Mouse (Mus musculus): ENCODE measurements around the gene Flrt2.

Gene Flrt2

DNA sequence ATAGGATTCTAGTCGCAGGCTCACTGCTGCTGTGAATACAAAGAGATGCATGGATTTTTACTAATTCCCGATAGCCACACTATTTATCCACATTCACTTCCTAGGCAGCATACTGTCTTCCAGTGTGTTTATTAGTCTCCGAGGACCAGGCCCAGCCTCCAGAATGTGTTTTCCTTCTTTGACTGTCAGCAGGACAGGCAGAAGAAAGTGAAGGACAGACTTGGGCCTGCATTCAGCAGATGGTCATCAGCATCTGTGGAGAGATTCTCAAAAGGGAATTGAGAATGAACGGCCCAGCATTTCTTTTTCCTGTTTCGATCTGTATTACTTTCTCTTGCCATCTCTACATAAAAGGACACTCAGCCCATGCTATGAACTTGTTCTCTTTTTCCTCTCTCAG lies 46.0 kb downstream of the Flrt2 start:
- DNase-seq = no peak

DNA sequence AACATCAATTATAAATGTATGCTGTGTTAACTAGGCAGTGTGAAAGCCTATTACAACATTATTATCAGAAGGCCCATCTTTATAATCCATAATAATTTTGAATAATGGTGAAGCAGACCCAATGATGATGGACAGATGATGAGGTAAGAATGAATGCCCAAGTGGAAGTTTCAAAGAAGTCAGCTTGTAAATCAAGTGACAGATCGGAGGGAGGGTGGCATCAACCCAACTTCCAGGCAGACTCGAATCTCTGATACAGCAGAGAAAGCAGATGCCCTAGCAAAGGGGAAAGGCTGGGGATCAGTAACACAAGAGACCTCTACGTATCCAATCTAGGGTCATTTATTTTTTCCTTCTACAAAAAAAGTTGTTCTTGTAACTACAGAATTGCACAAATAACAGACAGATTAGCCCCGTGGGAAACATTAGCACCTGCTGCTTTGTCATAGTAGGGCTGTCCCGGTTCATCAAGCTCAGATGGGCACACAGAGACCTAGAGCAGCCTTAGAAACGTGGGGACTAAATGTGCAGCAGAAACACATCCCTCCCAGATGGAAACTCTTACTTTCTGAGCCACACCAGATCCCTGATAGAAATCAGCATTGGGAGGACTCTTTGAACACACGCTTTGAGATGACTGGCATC lies 46.6 kb downstream of the Flrt2 start:
- DNase-seq = no peak

DNA sequence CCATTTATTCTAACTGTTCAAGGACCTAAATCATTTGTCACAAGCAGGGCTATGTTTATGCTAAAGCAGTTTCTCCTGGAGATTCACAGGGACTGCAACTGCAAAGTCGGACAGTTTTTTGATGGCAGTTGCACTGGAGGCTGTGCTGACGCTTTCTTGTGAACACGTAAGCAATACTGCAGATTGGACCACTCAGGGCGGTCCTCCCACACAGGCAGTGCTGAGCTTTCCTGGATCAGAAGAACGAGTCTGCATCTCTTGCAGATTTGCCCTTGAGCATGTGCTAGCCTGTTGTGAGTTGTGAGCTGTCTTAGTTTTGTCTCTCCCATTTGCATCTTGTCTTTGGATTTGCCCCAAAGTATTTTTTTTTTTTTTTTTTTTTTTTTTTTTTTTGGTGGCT lies 47.7 kb downstream of the Flrt2 start:
- DNase-seq = no peak

DNA sequence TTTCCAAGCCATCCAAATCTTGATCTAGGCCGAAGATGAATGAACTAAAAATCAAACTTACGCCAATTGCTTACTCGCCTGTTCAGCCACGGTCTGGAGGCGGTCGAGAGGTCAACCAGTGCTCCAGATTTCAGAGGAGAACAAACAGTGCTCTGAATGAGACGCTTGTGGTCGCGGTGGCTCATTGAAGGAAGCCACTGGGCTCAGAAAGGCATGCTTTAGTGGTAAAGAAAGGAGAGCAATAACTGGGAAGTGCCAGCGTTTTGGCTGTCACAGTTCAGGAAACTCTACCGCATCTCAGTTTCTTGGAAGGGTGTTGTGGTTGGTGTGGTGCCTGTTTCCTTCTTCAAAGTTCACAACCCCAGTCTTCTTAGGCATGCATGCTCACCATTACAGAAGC lies 49.3 kb downstream of the Flrt2 start:
- DNase-seq = no peak

DNA sequence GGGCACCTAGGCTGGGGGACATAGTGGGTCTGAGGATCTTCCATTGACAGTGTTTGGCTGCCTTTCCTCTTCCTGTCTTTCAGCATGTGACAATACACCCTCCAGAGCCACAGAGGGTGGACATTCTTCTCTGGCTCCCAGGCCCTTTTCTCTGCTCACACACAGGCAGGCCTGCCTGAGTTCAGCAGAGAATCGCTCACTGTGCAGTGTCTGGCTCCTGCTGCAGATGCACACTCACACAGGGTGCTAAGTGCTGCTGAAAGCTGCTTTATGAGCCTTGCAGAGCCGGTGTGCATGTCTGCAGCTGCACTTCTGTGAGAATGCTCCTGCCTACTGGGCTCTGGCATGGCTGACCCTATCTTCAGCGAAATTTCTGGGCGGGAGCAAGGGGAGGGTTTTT lies 52.3 kb downstream of the Flrt2 start:
- DNase-seq = no peak

DNA sequence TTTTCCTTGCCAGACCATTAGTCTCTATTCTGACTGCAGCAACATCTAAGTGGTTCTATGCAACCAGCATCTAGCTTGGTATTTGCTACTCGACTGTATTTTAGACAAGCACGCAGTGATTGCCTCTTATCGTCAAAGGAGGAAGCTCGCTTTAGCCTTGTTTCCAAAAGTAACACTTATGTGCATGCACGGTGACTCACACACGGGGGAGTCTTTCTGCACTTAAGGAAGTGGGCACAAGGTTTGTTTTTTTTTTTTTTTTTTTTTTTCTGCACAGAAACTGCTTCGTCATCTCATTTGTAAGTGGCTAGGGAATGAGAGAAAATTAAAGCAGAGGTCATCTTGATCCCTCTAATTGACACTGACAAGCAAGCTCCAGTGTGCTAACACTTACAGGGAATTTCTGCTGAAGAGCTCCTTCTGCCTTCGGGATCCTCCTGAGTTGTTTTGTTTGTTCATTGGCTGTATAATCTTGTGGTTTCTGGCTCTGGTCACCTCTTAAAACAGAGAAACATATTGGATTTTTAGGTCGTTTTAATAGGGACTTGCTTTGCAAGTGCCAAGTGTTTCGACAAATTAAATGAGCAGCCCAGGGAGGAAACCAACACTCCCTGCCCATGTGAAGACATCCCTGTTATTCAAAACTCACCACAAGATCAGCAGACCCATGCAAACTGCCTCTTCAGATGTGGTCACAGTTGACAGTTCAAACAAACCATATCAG lies 55.0 kb downstream of the Flrt2 start:
- DNase-seq = no peak

DNA sequence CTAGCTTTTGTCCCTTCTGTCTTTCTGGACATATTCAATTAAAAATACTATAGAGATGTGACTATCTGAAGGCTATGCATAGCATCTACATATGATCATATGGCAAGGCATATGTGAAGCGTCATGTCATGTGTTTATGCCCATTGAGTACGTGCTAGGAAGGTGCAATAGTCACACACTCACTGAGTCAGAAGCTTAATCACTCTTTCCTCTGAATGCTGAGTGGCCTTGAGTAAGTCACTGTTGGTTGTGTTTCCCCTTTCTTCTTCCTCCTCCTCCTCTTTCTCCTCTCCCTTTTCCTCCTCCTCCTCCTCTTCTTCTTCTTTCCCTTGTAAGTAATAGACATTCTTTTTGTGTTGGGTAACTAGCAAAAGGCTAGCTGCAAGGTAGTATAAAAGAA lies 56.7 kb downstream of the Flrt2 start:
- no peak for DNase-seq

DNA sequence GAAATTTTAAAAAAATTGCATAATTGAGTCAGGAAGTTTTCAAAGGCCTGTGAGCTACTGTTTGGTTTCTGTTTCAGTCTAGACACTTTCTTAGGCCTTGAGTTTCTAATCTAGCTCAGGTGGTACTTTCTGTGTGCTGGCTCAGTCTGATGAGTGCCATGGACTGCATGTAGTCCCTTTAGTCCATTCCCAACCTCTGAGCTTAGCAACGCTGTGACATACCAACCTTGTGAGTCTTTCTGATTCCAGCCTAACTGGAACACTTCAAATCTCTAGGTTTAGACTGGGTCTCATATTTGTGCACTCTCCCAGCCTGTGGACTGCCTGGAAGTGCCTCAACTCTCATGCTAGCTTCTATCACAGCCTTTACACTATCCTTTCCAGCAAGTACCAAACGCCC lies 57.2 kb downstream of the Flrt2 start:
- DNase-seq = no peak

DNA sequence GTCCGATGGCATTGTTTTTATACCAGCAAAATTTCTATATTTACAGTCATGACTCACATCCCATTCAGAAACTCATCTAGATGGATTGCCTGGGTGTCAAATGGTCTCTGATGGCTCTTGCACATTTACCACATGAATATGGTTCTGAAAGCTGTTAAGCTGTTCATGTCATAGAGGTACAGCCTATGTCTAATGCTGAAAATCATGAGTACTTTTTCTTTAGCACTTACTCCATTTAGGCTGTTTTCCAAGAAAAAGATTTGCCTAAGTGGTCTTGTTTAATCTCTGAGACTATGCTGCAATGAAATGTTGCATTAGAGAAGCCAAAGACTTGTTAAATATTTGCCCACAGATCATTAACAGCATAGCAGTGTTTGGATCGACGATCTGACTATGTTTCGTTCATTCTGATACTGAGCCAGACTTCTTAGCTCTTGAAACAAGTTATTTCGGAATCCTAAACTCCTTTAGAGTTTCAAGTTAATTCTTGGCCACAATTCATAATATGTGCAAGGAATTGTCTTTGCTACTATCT lies 67.3 kb downstream of the Flrt2 start:
- no peak for DNase-seq

DNA sequence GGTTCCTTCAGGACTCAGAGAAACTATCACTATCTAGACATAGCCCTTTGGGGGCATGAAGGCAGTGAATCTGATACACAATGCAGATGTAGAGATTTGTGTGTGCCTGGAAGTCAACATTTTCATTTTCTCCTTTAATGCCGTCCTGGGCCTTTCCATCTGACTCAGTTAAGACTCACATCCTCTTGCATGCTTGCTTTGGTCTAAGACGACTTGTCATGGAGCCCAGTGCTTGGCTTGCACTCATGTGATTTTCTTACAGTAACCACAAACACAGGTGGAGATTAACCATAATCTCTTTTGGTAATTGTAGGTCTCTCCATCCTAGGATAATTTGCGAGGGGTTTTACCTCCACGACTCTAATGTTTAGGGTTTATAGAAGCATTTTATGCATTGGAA lies 73.2 kb downstream of the Flrt2 start:
- DNase-seq = no peak

DNA sequence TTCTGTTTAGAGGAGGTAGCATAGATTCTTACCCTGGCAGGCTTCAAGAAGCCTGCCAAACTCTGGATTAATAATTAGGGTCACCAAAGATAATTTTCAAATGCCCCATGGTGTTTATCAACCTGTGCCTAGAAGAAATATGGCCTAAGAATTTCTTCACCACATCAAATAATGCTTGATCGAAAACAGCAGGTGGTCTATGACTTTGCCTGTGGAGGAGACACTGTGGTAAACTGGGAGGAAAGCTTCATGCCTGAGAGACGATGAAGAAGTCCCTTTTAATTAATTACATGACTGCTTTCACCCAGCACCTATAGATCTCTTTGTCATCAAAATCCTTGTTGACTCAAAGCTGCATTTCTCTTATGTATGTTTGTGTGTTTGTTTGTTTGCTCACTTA lies 77.0 kb downstream of the Flrt2 start:
- no peak for DNase-seq

DNA sequence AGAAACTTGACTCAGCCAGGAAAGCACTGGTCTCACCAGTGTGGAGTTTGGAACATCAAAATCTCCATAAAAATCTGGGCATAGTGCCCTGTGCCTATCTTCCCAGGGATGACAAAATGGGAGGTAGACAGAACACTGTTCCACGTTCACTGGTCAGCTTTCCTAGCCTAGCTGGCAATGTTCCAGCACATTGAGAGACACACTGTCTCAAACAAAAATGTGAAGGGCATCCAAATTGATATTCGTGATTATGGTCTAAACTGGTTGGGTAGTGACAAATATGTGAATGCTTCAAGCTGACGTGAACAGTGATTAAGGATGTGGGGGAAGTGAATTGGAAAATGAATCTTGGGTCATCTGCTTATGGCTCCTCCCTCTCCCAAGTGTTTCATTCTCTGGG lies 78.2 kb downstream of the Flrt2 start:
- no peak for DNase-seq

DNA sequence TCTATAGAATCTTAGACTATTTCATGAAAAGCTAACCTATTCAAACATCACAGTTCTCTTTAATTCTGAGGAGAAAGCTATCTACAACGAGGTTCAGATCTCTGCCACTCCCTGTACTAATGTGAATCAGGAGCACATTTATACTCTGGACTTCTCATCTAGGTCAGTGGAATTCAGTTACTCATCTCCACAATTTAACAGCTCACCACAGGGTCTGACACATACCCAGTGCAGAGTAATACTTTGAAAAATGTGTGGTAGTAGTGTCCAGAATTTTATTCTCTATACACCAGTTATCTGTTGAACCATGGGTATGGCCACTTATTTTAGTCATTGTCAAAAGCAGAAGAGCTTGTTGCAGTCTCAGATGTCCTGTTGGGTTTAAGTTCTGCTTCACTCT lies 98.1 kb downstream of the Flrt2 start:
- no peak for DNase-seq

DNA sequence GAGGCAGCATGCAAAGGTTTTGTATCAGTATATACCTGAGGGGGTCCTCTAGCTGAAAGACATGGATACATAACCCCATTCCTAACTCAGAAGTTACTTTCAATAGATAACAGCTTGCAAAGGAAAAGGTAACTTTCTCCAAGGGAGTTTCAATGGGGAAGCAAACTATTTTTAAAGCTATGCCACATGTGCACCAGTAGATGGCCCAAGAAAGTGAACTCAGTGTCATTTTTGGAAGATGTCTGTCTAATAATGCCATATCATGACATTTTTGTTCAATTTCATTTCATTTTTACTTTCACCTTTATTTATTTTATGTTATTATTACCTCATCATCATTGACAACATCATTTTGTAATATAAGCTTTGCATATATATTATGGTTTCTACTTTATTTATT lies 124.6 kb downstream of the Flrt2 start:
- no peak for DNase-seq

Measured in thymus, postnatal 14 days (tissue).